Mouse (Mus musculus): Measurements from ENCODE around the gene Smndc1.

- TF ChIP-seq POLR2A (IDR thresholded peaks at IDR 0.05; ENCODE audit: low read depth, low read length) (no peak), CTCF (conservative IDR thresholded peaks at IDR 0.05; ENCODE audit: insufficient read depth, insufficient read length, low read depth, low read length) (no peak)
Measured at GRCm38 (mm10) chr19:53360265-53360958, 30.0 kb downstream of the Smndc1 start.
